Mouse (Mus musculus) cerebellum, adult 2 months (tissue): ENCODE results near the gene A4gnt. TPM values are rescaled to one million over a fixed set of nuclear protein-coding genes. Genes with fewer than 3 reads are reported as not detected.

Source experiments
- DNase-seq, 2 experiments: peaks; one replicate each; pipeline ENCODE4 v3.0.0; 2021
- H3K27ac ChIP-seq: fragments of 200-500 bp; 2 replicates; pipeline ENCODE4 v1.5.1; 2012; ENCODE audit warnings: low read length, control low read depth, inconsistent platforms; ENCODE audit not compliant: insufficient read depth
- H3K27me3 ChIP-seq: fragments of 200-500 bp; 2 replicates; pipeline ENCODE4 v1.6.1; 2012; ENCODE audit warnings: inconsistent platforms, mild to moderate bottlenecking, low read length, moderate library complexity; ENCODE audit not compliant: control insufficient read depth, insufficient read depth
- H3K4me1 ChIP-seq: fragments of 200-500 bp; 2 replicates; pipeline ENCODE4 v1.6.1; 2011; ENCODE audit warnings: low read length; ENCODE audit not compliant: control insufficient read depth, insufficient read depth
- H3K4me3 ChIP-seq: fragments of 200-500 bp; replicated peaks from 2 replicates; pipeline ENCODE3; 2011; ENCODE audit warnings: mild to moderate bottlenecking, low read depth, low read length, control low read depth; ENCODE audit not compliant: insufficient read depth
- CTCF ChIP-seq: fragments of 200-500 bp; IDR thresholded peaks from 2 replicates; pipeline ENCODE4 v1.5.1; 2011; ENCODE audit warnings: low read depth, mild to moderate bottlenecking, control low read depth, low read length, moderate library complexity, borderline replicate concordance; ENCODE audit not compliant: insufficient read depth
- POLR2A ChIP-seq: fragments of 200-500 bp; IDR thresholded peaks from 2 replicates; pipeline ENCODE4 v1.6.1; 2011; ENCODE audit warnings: low read length, control low read depth, borderline replicate concordance; ENCODE audit not compliant: insufficient read depth
- WGBS: fragments of 180-500 bp; shearing (Covaris S2); methylation state at CpG from one replicate; pipeline ENCODE4 v1.1.7; 2018; 5-methylcytosine and 5-hydroxymethylcytosine counted together
- polyA plus RNA-seq: library from polyadenylated mRNA; depleted of rRNA; stranded (reverse); fragments of >200 nt; gene quantifications from 2 replicates; pipeline ENCODE4 v1.2.3, GENCODE M21; 2012

A4gnt gene
- polyA plus RNA-seq, 1 experiment, result not detected

- H3K27ac ChIP-seq, result peak overlapping the region; percentile 46; the same call in 1 of the 2 replicates
Observed at GRCm38 (mm10) chr9:99628581-99628980, 16.3 kb downstream of the A4gnt start.

GRCm38 (mm10) chr9:99629281-99630011, 17.1 kb downstream of the A4gnt start, which contains the start of gene Dzip1l:
Gene Dzip1l, plus strand, starts transcription at chr9:99629496.
- peak; percentile 68 to 77 for DNase-seq
- H3K27ac ChIP-seq, result peak within 1 kb of the TSS; percentile 82; the same call in 1 of the 2 replicates
- WGBS, result under 1% methylated on average over 44 of the region's 44 CpGs
- H3K4me3 ChIP-seq, result peak within 1 kb of the TSS; percentile 70
- no peaks in the 10 kb centered on the region; the same call in 1 of the 2 replicates for H3K4me1 ChIP-seq
- no peak for TF ChIP-seq CTCF
- TF ChIP-seq POLR2A, result 0 out of 2 replicates have a peak, but pooled peaks have one; percentile 17
- H3K27me3 ChIP-seq, result no peaks in the 10 kb centered on the region

More at GRCm38 (mm10) chr9:99628581-99628980, 16.3 kb downstream of the A4gnt start:
- Histone ChIP-seq H3K27me3 (no peaks in the 10 kb centered on the region), H3K4me3 (no peak overlapping the region), H3K4me1 (no peaks in the 10 kb centered on the region; the same call in 1 of the 2 replicates)
- no peak for TF ChIP-seq CTCF
- TF ChIP-seq POLR2A, result no peak
- DNase-seq, result no peak
- WGBS, result 78% methylated on average over 4 of the region's 4 CpGs

GRCm38 (mm10) chr9:99630071-99630470, 17.8 kb downstream of the A4gnt start:
- H3K27ac ChIP-seq, result peak overlapping the region; percentile 82; the same call in 1 of the 2 replicates
- no peak for TF ChIP-seq POLR2A
- TF ChIP-seq CTCF, result no peak
- no peaks in the 10 kb centered on the region; the same call in 1 of the 2 replicates for H3K4me1 ChIP-seq
- 2% methylated on average over 11 of the region's 11 CpGs for WGBS
- H3K4me3 ChIP-seq, result peak overlapping the region; percentile 70
- no peaks in the 10 kb centered on the region for H3K27me3 ChIP-seq
- peak; percentile 45 to 59 for DNase-seq

GRCm38 (mm10) chr9:99630528-99631125, 18.3 kb downstream of the A4gnt start:
- Histone ChIP-seq H3K27ac (peak overlapping the region; percentile 82; the same call in 1 of the 2 replicates), H3K4me1 (no peaks in the 10 kb centered on the region; the same call in 1 of the 2 replicates), H3K4me3 (peak overlapping the region; percentile 70), H3K27me3 (no peaks in the 10 kb centered on the region)
- 70% methylated on average over 9 of the region's 9 CpGs for WGBS
- DNase-seq, result no peak
- TF ChIP-seq POLR2A (no peak), CTCF (no peak)

GRCm38 (mm10) chr9:99631781-99632180, 19.5 kb downstream of the A4gnt start:
- Histone ChIP-seq H3K4me3 (no peak overlapping the region), H3K27ac (no peak overlapping the region), H3K27me3 (no peaks in the 10 kb centered on the region), H3K4me1 (no peaks in the 10 kb centered on the region; the same call in 1 of the 2 replicates)
- WGBS, result 66% methylated on average over 2 of the region's 2 CpGs
- no peak for TF ChIP-seq CTCF
- no peak for TF ChIP-seq POLR2A
- DNase-seq, result no peak

GRCm38 (mm10) chr9:99632264-99632663, 20.0 kb downstream of the A4gnt start:
- Histone ChIP-seq H3K4me3 (no peak overlapping the region), H3K27ac (no peak overlapping the region), H3K27me3 (no peaks in the 10 kb centered on the region), H3K4me1 (no peaks in the 10 kb centered on the region; the same call in 1 of the 2 replicates)
- TF ChIP-seq CTCF, result no peak
- TF ChIP-seq POLR2A, result no peak
- WGBS, result 49% methylated on average over 8 of the region's 8 CpGs
- no peak for DNase-seq

- H3K4me1 ChIP-seq, result no peaks in the 10 kb centered on the region; the same call in 1 of the 2 replicates
- no peak overlapping the region for H3K4me3 ChIP-seq
- no peak overlapping the region for H3K27ac ChIP-seq
- no peak for TF ChIP-seq POLR2A
- TF ChIP-seq CTCF, result no peak
- WGBS, result 84% methylated on average over 1 of the region's 1 CpGs
- no peaks in the 10 kb centered on the region for H3K27me3 ChIP-seq
- no peak for DNase-seq
Observed at GRCm38 (mm10) chr9:99636776-99637175, 24.5 kb downstream of the A4gnt start.

- Histone ChIP-seq H3K27ac (no peak overlapping the region), H3K27me3 (no peaks in the 10 kb centered on the region), H3K4me3 (no peak overlapping the region), H3K4me1 (no peaks in the 10 kb centered on the region; the same call in 1 of the 2 replicates)
- TF ChIP-seq CTCF (no peak), POLR2A (no peak)
- DNase-seq, result no peak
- WGBS, result 96% methylated on average over 17 of the region's 17 CpGs
Observed at GRCm38 (mm10) chr9:99637227-99637626, 24.9 kb downstream of the A4gnt start.
